Mouse (Mus musculus) cerebellum, adult 11 months (tissue): ENCODE results near the gene Alkbh2.

Experiments used
- DNase-seq: peaks from one replicate; pipeline ENCODE4 v3.0.0; 2022

The Alkbh2 gene

GRCm38 (mm10) chr5:114127374-114128349 is at the start of gene Alkbh2:
Gene Alkbh2, minus strand, starts transcription at chr5:114128218.
- DNase-seq = peak; percentile 76

- no peak for DNase-seq
Measured at GRCm38 (mm10) chr5:114176548-114177400, 48.8 kb upstream of the Alkbh2 start.

GRCm38 (mm10) chr5:114175596-114176171 is 47.7 kb upstream of the Alkbh2 start:
- DNase-seq = peak; percentile 36

GRCm38 (mm10) chr5:114174639-114175038 is 46.6 kb upstream of the Alkbh2 start:
- no peak for DNase-seq

- no peak for DNase-seq
Measured at GRCm38 (mm10) chr5:114173877-114174581, 46.0 kb upstream of the Alkbh2 start.

GRCm38 (mm10) chr5:114173458-114173857 is 45.4 kb upstream of the Alkbh2 start:
- DNase-seq = no peak

- DNase-seq = no peak
Measured at GRCm38 (mm10) chr5:114172936-114173335, 44.9 kb upstream of the Alkbh2 start.

GRCm38 (mm10) chr5:114170345-114170744 is 42.3 kb upstream of the Alkbh2 start:
- DNase-seq = no peak

GRCm38 (mm10) chr5:114163117-114163696 is 35.2 kb upstream of the Alkbh2 start:
- DNase-seq = no peak

- no peak for DNase-seq
Measured at GRCm38 (mm10) chr5:114162106-114162815, 34.2 kb upstream of the Alkbh2 start.

- no peak for DNase-seq
Measured at GRCm38 (mm10) chr5:114161424-114161823, 33.4 kb upstream of the Alkbh2 start.

- DNase-seq = no peak
Measured at GRCm38 (mm10) chr5:114157236-114157635, 29.2 kb upstream of the Alkbh2 start.

- DNase-seq = no peak
Measured at GRCm38 (mm10) chr5:114155168-114155933, 27.3 kb upstream of the Alkbh2 start.

- DNase-seq = no peak
Measured at GRCm38 (mm10) chr5:114154765-114155164, 26.7 kb upstream of the Alkbh2 start.

- DNase-seq = no peak
Measured at GRCm38 (mm10) chr5:114153490-114153889, 25.5 kb upstream of the Alkbh2 start.

- DNase-seq = no peak
Measured at GRCm38 (mm10) chr5:114152359-114153092, 24.5 kb upstream of the Alkbh2 start.

GRCm38 (mm10) chr5:114147043-114147972 is 19.3 kb upstream of the Alkbh2 start:
- no peak for DNase-seq

- DNase-seq = no peak
Measured at GRCm38 (mm10) chr5:114146028-114146888, 18.2 kb upstream of the Alkbh2 start, which contains the start of gene Acacb. Gene Acacb, plus strand, starts transcription at chr5:114146535.
